Mouse (Mus musculus): ENCODE measurements around the gene Fam131a.

Gene Fam131a

GRCm38 (mm10) chr16:20739845-20740244 lies 46.8 kb downstream of the Fam131a start:
- no peak for DNase-seq (ENCODE audit: low read depth, low spot score)

- DNase-seq (ENCODE audit: low read depth, low spot score): no peak
These were observed 53.6 kb downstream of the Fam131a start for GRCm38 (mm10) chr16:20746641-20747040.

- DNase-seq (ENCODE audit: low read depth, low spot score): no peak
These were observed 57.5 kb downstream of the Fam131a start for GRCm38 (mm10) chr16:20750518-20750917.

All from A20 (cell line).